Comparison of ENCODE assay signal across 17 mouse cellular contexts in the genomic region with DNA sequence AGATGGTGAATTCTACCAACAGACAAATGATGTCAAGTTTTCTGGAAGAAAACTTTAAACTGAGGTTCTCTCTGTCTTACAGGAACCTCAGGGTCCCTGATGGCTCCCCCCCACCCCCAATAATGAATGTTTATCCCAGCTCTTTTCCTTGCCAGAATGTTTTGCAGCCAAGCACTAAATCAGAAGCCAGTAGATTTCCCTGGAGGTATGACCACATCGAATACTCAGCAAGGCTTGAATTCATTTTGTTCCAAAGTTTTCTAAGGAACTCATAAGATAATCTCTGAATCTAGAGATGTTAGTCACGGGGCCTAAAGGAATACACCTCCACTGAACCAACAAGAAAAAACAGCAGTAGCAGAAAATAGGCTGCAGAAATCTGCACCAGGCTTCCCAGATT. TPM values are rescaled to one million over a fixed set of nuclear protein-coding genes. Genes with fewer than 3 reads are reported as not detected.
DNase-seq lines count a peak whose midpoint lies in the region; ATAC-seq and TF ChIP-seq lines count a peak whose summit lies in the region.
"Had no signal": no experiment of that assay in that cellular context is flagged by ENCODE, and none has a peak within 500 bp of the region (broad histone marks: within the 10 kb centered on the region; RNA-seq: fewer than 3 reads in every experiment).

No protein-coding gene starts in this region.

- no peak overlapping the region for H3K27ac ChIP-seq in heart, embryonic 11.5 days (ENCODE audit: low read depth, low read length)
- peak overlapping the region; percentile 73 for H3K27ac ChIP-seq in embryonic facial prominence, embryonic 13.5 days
- H3K27ac ChIP-seq in limb, embryonic 14.5 days (replicated peaks; ENCODE audit: low read depth, low read length), result peak overlapping the region; percentile 59
- H3K27ac ChIP-seq in cerebellum, adult 2 months (ENCODE audit: insufficient read depth, low read length), result no peak overlapping the region
- H3K27ac ChIP-seq: forebrain, embryonic 13.5 days; liver, embryonic 14.5 days had no signal

- no peak overlapping the region for H3K9ac ChIP-seq in heart, embryonic 11.5 days (ENCODE audit: low read depth, low read length)
- H3K9ac ChIP-seq in embryonic facial prominence, embryonic 13.5 days, result no peak overlapping the region
- no peak overlapping the region for H3K9ac ChIP-seq in limb, embryonic 14.5 days (ENCODE audit: low read depth, low read length, severe bottlenecking)
- H3K9ac ChIP-seq: forebrain, embryonic 13.5 days; liver, embryonic 14.5 days had no signal

- TF ChIP-seq POLR2A in limb, embryonic 14.5 days (IDR thresholded peaks at IDR 0.05; ENCODE audit: borderline replicate concordance, extremely low read depth, insufficient read depth, insufficient read length), result no peak
- TF ChIP-seq POLR2A in cerebellum, adult 2 months (IDR thresholded peaks at IDR 0.05; ENCODE audit: borderline replicate concordance, insufficient read depth, low read length), result no peak

- WGBS in heart, embryonic 11.5 days (ENCODE audit: insufficient replicate concordance), result 68% methylated on average over 2 of the region's 2 CpGs
- WGBS in embryonic facial prominence, embryonic 13.5 days, result 17% methylated on average over 2 of the region's 2 CpGs
- WGBS in limb, embryonic 14.5 days, result 50% methylated on average over 2 of the region's 2 CpGs
- WGBS in cerebellum, adult 2 months, result 12% methylated on average over 2 of the region's 2 CpGs

- ATAC-seq in heart, embryonic 11.5 days (replicated peaks; ENCODE audit: insufficient number of reproducible peaks, low FRiP score, low TSS enrichment), result no peak
- ATAC-seq in embryonic facial prominence, embryonic 13.5 days (ENCODE audit: insufficient number of reproducible peaks, insufficient read depth, low FRiP score, low TSS enrichment, low read depth), result no peak
- peak; percentile 81 for ATAC-seq in limb, embryonic 14.5 days (ENCODE audit: low FRiP score, low read depth)
- ATAC-seq: forebrain, embryonic 13.5 days; lung, postnatal 0 days had no signal

- TF ChIP-seq CTCF in cerebellum, adult 2 months (IDR thresholded peaks at IDR 0.05; ENCODE audit: borderline replicate concordance, insufficient read depth, low read depth, low read length), result no peak

- no peaks in the 10 kb centered on the region for H3K27me3 ChIP-seq in heart, embryonic 11.5 days (ENCODE audit: control insufficient read depth, insufficient read depth, low read length)
- H3K27me3 ChIP-seq in embryonic facial prominence, embryonic 13.5 days, result no peaks in the 10 kb centered on the region
- H3K27me3 ChIP-seq in limb, embryonic 14.5 days (ENCODE audit: control insufficient read depth, insufficient read depth, low read length), result no peaks in the 10 kb centered on the region
- H3K27me3 ChIP-seq in cerebellum, adult 2 months (ENCODE audit: control insufficient read depth, insufficient read depth, low read length), result no peaks in the 10 kb centered on the region
- H3K27me3 ChIP-seq: CH12.LX; forebrain, embryonic 13.5 days had no signal

- H3K4me1 ChIP-seq in heart, embryonic 11.5 days (ENCODE audit: control insufficient read depth, insufficient read depth, low read length), result no peaks in the 10 kb centered on the region
- H3K4me1 ChIP-seq in embryonic facial prominence, embryonic 13.5 days, result peaks cover 38% of the 10 kb centered on the region
- no peaks in the 10 kb centered on the region; the same call in 1 of the 2 replicates for H3K4me1 ChIP-seq in limb, embryonic 14.5 days (ENCODE audit: control insufficient read depth, insufficient read depth, low read length)
- H3K4me1 ChIP-seq in cerebellum, adult 2 months (ENCODE audit: control insufficient read depth, insufficient read depth, low read length), result no peaks in the 10 kb centered on the region
- H3K4me1 ChIP-seq: forebrain, embryonic 13.5 days had no signal

- DNase-seq in heart, adult 8-10 months (ENCODE audit: low spot score), result peak; percentile 32
- peak; percentile 24 for DNase-seq in gastrocnemius, postnatal 25 days
- peak; percentile 85 for DNase-seq in limb, embryonic 14.5 days (ENCODE audit: low spot score)
- no peak for DNase-seq in cerebellum, adult 2 months
- no peak for DNase-seq in right cerebral cortex, postnatal 4 days
- DNase-seq: adrenal gland, postnatal 36 days; cerebellum, postnatal 10 days; kidney, adult 18-20 months; layer of hippocampus, postnatal 36 days; right cerebral cortex, postnatal 25 days; thymus, adult 18-20 months had no signal

- H3K36me3 ChIP-seq in heart, embryonic 11.5 days (ENCODE audit: control insufficient read depth, insufficient read depth, low read length), result no peaks in the 10 kb centered on the region
- no peaks in the 10 kb centered on the region for H3K36me3 ChIP-seq in embryonic facial prominence, embryonic 13.5 days
- no peaks in the 10 kb centered on the region for H3K36me3 ChIP-seq in limb, embryonic 14.5 days (ENCODE audit: control insufficient read depth, insufficient read depth, low read length)

- H3K4me3 ChIP-seq in heart, embryonic 11.5 days (ENCODE audit: low read depth, low read length), result no peak overlapping the region
- no peak overlapping the region for H3K4me3 ChIP-seq in embryonic facial prominence, embryonic 13.5 days
- no peak overlapping the region for H3K4me3 ChIP-seq in limb, embryonic 14.5 days (replicated peaks; ENCODE audit: low read length)
- no peak overlapping the region for H3K4me3 ChIP-seq in cerebellum, adult 2 months (replicated peaks; ENCODE audit: insufficient read depth, low read depth, low read length)
- H3K4me3 ChIP-seq: forebrain, embryonic 13.5 days had no signal

- H3K4me2 ChIP-seq in heart, embryonic 11.5 days, result no peak overlapping the region
- H3K4me2 ChIP-seq in embryonic facial prominence, embryonic 13.5 days, result no peak overlapping the region
- no peak overlapping the region for H3K4me2 ChIP-seq in limb, embryonic 14.5 days (replicated peaks; ENCODE audit: low read depth, low read length, severe bottlenecking)
- H3K4me2 ChIP-seq: forebrain, embryonic 13.5 days had no signal

- H3K9me3 ChIP-seq in heart, embryonic 11.5 days (replicated peaks; ENCODE audit: control insufficient read depth, low read length), result no peaks in the 10 kb centered on the region
- H3K9me3 ChIP-seq in embryonic facial prominence, embryonic 13.5 days, result no peaks in the 10 kb centered on the region
- no peaks in the 10 kb centered on the region for H3K9me3 ChIP-seq in limb, embryonic 14.5 days (ENCODE audit: control insufficient read depth, low read length)
- H3K9me3 ChIP-seq: forebrain, embryonic 13.5 days had no signal

RNA-seq across cellular contexts. Expression of gene Supt20, which starts 45.0 kb away (rescaled TPM):
- 10 to 100 TPM; 16.7 to 22.3 (median 18.6) TPM for total RNA-seq in heart, adult 8-10 months (2022)
- 77.6 and 89.5 TPM in 2 replicates for polyA plus RNA-seq in heart, embryonic 11.5 days (2014; fragmentation: Nextera tagmentation; extraction: Ambion mirVana)
- polyA plus RNA-seq in embryonic facial prominence, embryonic 13.5 days (2015; fragmentation: Nextera tagmentation; extraction: Ambion mirVana), result 125 and 128 TPM in 2 replicates
- 10 to 100 TPM; 12.1 to 12.4 TPM for total RNA-seq in gastrocnemius, postnatal 25 days (2021)
- 146 and 155 TPM in 2 replicates for polyA plus RNA-seq in limb, embryonic 14.5 days (2012; rRNA removed)
- 110 and 116 TPM in 2 replicates for polyA plus RNA-seq in limb, embryonic 14.5 days (2014; fragmentation: Nextera tagmentation; extraction: Ambion mirVana)
- polyA plus RNA-seq in cerebellum, adult 2 months (2012; rRNA removed), result 57.6 and 63.2 TPM in 2 replicates

Comparison
In these comparisons a context has a peak if more than half of its experiments do, and no peak if none do; other contexts are left out.
1. DNase-seq: peak in heart, adult 8-10 months (single experiment), gastrocnemius, postnatal 25 days (single experiment) and limb, embryonic 14.5 days (single experiment); none in cerebellum, adult 2 months (0 of 2) and right cerebral cortex, postnatal 4 days (single experiment).
2. H3K27ac ChIP-seq: peak in embryonic facial prominence, embryonic 13.5 days (single experiment) and limb, embryonic 14.5 days (single experiment); none in heart, embryonic 11.5 days (single experiment) and cerebellum, adult 2 months (single experiment).